Mouse (Mus musculus) spleen, adult 12 weeks (tissue): ENCODE results near the gene Parp1.

Source experiments
- DNase-seq: peaks from one replicate; pipeline ENCODE4 v3.0.0; 2022; ENCODE audit warnings: low spot score

Parp1 gene

GRCm38 (mm10) chr1:180568761-180569452, at the start of gene Parp1:
TSS of gene Parp1 (plus strand) at chr1:180568924.
- peak; percentile 91 for DNase-seq

DNA sequence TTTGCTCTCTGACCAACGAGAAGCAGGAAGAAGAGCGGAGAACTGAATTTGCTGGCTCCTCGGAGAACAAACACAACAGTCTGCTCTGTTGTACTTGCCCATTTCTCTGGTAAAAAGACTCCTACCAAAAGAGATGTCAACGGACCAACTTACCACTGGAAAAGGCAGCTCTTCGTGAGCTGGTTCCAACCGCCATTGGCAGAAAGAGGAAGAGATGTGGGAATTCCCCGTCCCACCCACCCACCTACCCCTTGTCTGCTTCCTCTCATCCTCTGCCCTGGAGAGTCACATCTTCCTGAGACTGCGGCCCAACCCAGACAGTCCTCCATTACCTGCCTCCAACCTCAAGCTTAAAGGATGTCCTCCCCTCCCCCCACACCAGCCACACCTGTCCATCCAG, 49.2 kb upstream of the Parp1 start:
- no peak for DNase-seq

DNA sequence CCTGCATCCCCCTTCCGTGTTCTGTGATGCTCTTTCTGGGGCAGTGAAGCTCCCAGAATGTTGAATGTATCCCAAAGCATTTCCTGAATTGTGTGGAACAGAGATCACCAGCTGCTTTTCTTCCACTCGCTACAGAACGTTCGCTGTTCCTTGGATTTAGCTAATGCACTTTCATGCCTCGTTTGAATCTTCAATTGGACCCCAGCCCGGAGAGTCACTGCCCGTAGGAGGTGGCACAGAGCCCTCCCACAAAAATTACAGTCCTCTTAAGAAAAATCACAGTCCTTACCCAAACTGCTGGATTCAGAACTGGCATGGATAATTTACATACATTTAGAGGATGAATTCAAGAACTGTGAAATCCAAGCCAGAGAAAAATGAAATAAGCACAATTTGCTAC, 48.5 kb upstream of the Parp1 start:
- DNase-seq = no peak

- no peak for DNase-seq
Observed at GRCm38 (mm10) chr1:180523320-180523719, 45.4 kb upstream of the Parp1 start.

DNA sequence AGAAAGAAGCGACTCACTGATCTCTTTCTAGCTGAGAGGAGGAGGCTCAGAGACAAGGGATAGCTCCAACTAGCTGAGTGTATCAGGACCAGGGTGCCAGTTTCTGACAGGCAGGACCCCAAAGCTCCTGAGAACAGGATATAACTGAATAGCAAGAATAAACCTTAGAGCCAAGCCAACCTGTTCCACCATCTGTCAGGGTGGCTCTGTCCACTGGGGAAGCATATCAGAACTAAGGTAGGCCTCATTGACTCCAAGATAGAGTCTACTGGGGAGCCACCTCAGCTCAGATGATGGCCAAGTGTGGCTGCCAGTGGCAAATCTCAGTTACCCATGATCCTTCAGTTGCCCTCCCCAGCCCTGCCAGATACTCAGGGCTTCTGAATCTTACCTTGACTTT, 43.4 kb upstream of the Parp1 start:
- no peak for DNase-seq

- DNase-seq = no peak
Observed at GRCm38 (mm10) chr1:180529847-180530246, 38.9 kb upstream of the Parp1 start.

DNA sequence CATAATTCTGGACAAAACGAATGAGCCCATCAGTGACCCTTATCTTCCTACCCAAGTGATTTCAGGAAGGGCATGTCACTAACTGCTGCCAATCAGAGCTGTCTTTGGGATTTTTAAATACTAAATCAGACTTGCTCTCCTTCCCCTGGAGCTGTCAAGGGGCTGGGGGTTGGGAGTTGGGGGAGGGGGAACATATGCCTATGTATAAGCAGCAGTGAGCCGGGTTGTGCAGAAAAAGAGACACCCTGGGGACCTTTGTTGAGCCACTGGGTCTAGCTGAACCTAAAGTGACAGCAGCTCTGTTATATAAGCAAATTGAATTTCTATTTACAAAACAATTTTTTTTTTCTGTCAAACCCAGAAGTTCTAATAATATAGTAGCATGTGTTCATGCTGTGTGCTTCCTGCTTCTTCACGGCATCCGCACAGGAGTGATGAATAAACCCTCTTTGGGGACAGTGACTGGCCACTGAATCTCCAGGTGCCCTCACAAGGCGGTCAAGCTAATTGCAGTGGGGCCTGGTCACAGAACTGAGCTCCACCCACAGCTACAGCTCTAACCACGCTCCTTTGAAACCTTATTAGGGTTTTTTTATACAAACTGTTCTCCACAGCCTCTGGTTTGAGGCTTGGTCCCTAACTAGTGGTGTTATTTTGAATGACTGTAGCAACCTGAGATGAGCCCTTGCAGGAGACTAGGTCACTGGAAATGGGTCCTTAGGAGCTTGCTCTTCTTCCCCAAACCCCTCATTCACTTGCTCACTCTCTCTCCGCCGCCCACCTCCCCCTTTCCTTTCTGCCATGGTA, 38.1 kb upstream of the Parp1 start:
- DNase-seq = no peak

GRCm38 (mm10) chr1:180532671-180533070, 36.1 kb upstream of the Parp1 start:
- no peak for DNase-seq

DNA sequence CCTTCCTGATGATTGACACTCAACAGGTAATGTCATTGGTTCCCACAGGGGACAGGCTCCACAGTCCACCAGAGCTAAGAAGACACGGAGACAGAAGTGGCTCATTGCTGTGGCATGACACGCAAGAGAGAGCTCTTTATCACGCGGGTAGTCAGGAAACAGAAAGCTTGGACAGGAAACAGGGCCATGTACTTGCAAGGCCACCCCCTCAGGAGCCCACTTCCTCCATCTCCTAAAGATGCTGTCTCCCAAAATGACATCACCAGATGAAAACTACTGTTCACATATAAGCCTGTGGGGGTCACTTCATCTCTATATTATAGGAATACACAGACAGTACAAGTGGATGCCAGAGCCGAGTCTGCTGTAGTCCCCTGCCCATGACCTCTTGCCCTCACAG, 32.0 kb upstream of the Parp1 start:
- no peak for DNase-seq

GRCm38 (mm10) chr1:180541251-180541650, 27.5 kb upstream of the Parp1 start:
- DNase-seq = peak; percentile 30

GRCm38 (mm10) chr1:180541883-180542711, 26.6 kb upstream of the Parp1 start:
- DNase-seq = no peak

GRCm38 (mm10) chr1:180542712-180543371, 25.9 kb upstream of the Parp1 start:
- DNase-seq = no peak

DNA sequence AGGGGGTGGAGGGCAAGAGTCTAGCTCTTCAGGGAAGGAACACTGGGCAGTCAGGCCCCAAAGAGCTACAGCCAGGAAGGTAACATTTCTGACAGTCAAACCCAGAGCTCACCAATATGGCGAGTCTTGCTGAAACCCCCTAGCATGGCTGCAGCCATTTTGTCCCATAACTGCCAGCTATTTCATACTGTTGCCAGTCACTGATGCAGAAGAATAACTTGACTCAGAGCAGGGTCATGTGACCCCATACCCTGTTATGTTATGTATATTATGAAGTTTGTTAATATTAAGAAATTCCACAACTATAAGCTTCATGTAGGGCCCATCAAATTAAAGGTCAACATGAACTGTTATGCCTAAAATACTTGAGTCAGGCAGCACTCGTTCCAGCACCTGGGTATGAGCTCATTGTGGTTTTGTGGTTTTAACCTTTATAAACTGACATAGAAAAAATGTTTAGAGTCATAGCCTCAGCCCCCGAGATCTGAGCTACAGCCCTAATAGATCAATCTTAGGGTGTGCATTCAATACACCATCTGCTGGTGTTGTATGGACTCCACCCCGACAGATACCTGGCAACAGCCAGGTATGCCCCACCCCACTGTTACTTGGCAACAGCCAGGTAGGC, 22.7 kb upstream of the Parp1 start:
- no peak for DNase-seq

DNA sequence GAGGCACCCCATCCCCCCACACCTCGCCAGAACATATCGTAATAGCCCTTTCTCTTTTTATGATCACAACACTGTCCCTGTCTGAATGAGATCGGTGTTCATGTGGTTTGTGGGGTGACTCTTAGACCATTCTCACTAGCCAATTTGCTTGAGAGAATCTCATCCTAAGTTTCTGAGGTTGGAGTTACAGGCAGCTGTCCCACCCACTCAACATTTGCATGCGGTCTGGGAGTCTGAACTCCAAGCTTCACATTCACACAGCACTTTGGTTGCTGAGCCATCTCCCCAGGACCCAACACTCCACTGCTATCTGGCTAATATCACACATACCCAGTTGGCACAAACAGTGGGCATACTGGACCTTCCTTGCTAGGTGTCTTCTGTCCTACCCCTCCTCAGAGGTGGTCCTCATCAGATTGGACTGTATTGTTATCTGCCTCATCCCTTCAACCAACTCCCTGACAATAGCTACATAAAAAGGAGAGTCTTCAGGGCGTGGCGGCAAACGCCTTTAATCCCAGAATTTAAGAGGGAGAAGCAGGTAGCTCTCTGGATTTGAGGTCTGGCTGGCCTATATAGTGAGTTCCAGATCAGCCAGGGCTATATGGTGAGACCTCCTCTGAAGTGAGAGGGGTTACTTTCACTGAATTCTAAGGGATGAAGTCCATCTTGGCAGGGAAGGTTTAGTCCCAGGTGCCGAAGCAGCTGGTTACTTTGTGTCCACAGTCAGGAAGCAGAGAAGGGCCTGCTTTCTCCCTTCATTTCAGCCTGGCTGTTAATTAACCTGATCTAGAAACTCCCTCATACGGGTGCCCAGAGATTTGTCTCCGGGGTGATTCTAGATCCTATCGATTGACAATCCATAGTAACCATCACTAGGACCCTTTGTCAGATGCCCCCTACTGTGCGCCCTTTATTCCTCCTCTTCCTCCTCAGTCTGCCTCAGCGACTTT, 21.6 kb upstream of the Parp1 start:
- no peak for DNase-seq

- no peak for DNase-seq
Observed at GRCm38 (mm10) chr1:180547751-180548669, 20.7 kb upstream of the Parp1 start.

DNA sequence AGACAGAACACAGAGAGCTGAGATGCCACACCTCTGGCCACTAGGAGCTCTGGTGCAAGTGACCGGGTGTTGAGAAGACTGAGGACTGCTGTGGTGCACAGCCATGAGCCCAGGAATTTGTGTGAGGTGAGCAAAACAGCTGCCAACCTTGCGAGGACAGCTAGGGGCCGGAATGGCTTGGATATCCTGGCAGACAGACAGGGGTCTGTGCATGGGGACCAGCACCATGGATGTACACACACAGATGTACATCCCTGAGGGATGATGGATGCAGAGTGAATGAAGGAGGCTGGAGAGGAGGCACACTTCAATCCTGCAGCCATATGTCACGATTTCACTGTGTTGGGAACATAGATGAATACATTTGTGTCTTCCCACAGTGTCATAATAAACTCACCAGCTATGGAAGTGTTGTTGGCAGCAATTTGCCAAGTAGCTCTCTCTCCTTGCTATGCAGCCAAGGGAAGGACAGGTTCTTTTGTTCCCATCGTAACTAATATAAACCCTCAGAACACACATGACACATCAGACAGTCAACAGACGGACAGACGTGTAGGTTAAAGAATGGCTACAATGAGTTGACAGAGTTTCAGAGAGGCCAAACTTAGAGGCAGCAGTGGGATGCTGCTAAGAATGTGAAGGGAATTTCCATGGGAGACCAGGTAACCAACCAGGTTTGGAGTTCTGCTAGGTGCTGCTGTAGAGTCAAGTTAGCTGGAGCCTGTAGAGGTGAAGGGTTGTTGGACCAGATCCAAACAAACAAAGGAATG, 19.0 kb upstream of the Parp1 start:
- DNase-seq = no peak

DNA sequence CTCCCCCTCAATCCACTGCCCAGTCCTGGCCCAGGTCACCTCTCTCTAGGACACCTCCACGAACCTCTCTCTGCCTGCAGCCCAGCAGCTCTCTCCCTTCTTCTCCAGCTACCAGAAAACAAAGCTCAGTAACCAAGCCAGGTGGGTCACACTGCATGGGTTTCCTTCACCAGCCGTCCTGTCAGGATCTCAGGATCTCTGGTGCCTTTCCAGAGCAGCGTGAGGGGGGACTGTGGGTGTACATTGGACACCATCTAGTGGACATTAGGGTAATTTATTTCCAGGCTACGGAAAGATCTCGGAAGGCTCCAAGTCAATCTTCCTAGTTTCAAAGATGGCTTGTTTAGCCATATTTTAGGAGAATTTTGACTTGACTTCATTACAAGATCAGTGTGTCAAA, 18.0 kb upstream of the Parp1 start:
- DNase-seq = no peak

DNA sequence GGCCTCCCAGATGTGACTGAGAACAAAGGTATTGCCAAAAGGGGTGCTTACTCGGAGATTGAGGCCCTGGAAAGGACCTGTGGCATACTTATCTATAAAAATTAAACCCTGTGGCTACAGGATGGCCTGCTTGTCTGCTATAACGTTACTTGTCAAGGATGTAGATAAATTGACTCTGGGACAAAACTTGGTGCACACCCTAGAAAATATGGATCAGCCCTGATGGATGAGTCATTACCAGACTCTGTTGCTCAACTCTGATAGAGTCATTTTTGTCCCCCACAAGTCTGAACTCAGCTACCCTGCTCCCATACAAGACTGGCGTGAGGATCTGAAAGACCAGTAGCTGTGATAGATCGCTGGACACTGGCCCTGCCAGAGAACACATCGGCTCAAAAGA, 11.8 kb upstream of the Parp1 start:
- no peak for DNase-seq

- no peak for DNase-seq
Observed at GRCm38 (mm10) chr1:180559454-180559853, 9.3 kb upstream of the Parp1 start.
